In the genomic region with DNA sequence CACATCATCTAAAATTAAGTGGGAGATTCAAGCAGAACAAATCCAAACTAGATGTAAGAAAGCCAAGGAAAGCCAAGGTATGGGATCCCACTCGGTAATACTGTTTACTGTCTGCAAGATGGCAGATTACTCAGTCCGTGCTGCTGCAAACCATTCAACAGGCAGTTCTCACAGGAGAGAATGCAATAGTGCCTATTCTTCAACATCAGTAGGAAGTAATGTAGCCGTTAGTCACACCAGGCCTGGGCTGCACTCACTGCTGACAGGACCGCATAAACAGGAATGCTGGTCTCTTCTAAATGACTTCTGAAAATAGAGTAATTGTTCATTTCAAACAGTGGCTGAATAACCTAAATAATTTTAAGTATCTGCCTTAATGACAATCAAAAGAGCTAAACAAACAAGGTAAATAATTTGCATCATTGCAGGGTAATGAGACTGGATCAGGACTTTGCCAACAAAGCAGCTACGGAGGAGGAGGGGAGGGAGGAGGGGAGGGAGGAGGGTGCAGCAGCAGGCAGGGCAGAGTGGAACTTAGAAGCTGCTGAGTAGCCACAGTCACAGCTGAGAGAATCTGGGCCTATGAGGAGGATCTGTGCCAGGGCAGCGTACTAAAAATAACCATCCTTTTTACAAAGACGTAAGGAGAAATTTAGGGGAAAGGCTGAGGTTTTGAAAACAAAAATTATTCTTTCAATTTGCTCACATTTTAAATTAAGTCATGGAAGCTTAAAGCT, we compare ENCODE assay signal across 8 mouse cellular contexts. TPM values are rescaled to one million over a fixed set of nuclear protein-coding genes. Genes with fewer than 3 reads are reported as not detected.
DNase-seq lines count a peak whose midpoint lies in the region; ATAC-seq and TF ChIP-seq lines count a peak whose summit lies in the region.

No protein-coding gene starts in this region.

- no peak for TF ChIP-seq CTCF in hindbrain, postnatal 0 days (IDR thresholded peaks at IDR 0.05; ENCODE audit: low read depth)

- H3K36me3 ChIP-seq in midbrain, embryonic 11.5 days (ENCODE audit: control insufficient read depth, insufficient read depth, low read length) = no peaks in the 10 kb centered on the region; the same call in 1 of the 2 replicates
- H3K36me3 ChIP-seq in midbrain, embryonic 14.5 days (ENCODE audit: control insufficient read depth, insufficient read depth, low read length) = peaks cover under 1% of the 10 kb centered on the region
- peaks cover 1% of the 10 kb centered on the region for H3K36me3 ChIP-seq in hindbrain, postnatal 0 days (ENCODE audit: insufficient read depth, low read length)

- no peaks in the 10 kb centered on the region for H3K4me1 ChIP-seq in midbrain, embryonic 11.5 days (ENCODE audit: control insufficient read depth, insufficient read depth, low read length)
- H3K4me1 ChIP-seq in midbrain, embryonic 14.5 days (ENCODE audit: control insufficient read depth, insufficient read depth, low read length) = no peaks in the 10 kb centered on the region; the same call in 1 of the 2 replicates
- H3K4me1 ChIP-seq in hindbrain, postnatal 0 days (ENCODE audit: insufficient read depth, low read length) = peaks cover 9% of the 10 kb centered on the region

- peak; percentile 26 for DNase-seq in adrenal gland, adult 2 months
- no peak for DNase-seq in adrenal gland, adult 18-20 months (ENCODE audit: low spot score in 2 of 2)
- peak; percentile 86 for DNase-seq in midbrain, embryonic 11.5 days (ENCODE audit: low spot score, missing footprints)
- DNase-seq in midbrain, embryonic 14.5 days = no peak
- DNase-seq in hindbrain, postnatal 0 days (ENCODE audit: low spot score) = peak; percentile 44
- DNase-seq in lung, postnatal 14 days = peak; percentile 36

- H3K27me3 ChIP-seq in midbrain, embryonic 11.5 days (ENCODE audit: control insufficient read depth, insufficient read depth, low read length) = no peaks in the 10 kb centered on the region
- no peaks in the 10 kb centered on the region for H3K27me3 ChIP-seq in midbrain, embryonic 14.5 days (ENCODE audit: control insufficient read depth, insufficient read depth, low read length)
- H3K27me3 ChIP-seq in hindbrain, postnatal 0 days (ENCODE audit: insufficient read depth, low read length) = no peaks in the 10 kb centered on the region

- no peak overlapping the region for H3K27ac ChIP-seq in midbrain, embryonic 11.5 days (ENCODE audit: low read depth, low read length)
- H3K27ac ChIP-seq in midbrain, embryonic 14.5 days (replicated peaks; ENCODE audit: low read depth, low read length) = no peak overlapping the region
- H3K27ac ChIP-seq in hindbrain, postnatal 0 days = peak overlapping the region; percentile 60; the same call in 1 of the 2 replicates

- no peak overlapping the region for H3K4me2 ChIP-seq in midbrain, embryonic 11.5 days
- H3K4me2 ChIP-seq in midbrain, embryonic 14.5 days (ENCODE audit: low read length) = no peak overlapping the region
- 0 out of 2 replicates have a peak overlapping the region, but pooled peaks have one; percentile 0 for H3K4me2 ChIP-seq in hindbrain, postnatal 0 days (ENCODE audit: low read depth, low read length)

- ATAC-seq in midbrain, embryonic 11.5 days (ENCODE audit: low FRiP score) = no peak
- no peak for ATAC-seq in midbrain, embryonic 14.5 days (ENCODE audit: low FRiP score, low TSS enrichment)
- ATAC-seq in hindbrain, postnatal 0 days = no peak
- no peak for ATAC-seq in activated CD4-positive, CD25-positive, alpha-beta regulatory T cell, adult 4 months
- ATAC-seq in granulocyte monocyte progenitor cell, adult 5-6 weeks (replicated peaks; ENCODE audit: poor library complexity, severe bottlenecking) = no peak

- 72% methylated on average over 7 of the region's 7 CpGs for WGBS in midbrain, embryonic 11.5 days
- WGBS in midbrain, embryonic 14.5 days = 47% methylated on average over 7 of the region's 7 CpGs
- 18% methylated on average over 7 of the region's 7 CpGs for WGBS in hindbrain, postnatal 0 days

- no peaks in the 10 kb centered on the region for H3K9me3 ChIP-seq in midbrain, embryonic 11.5 days (ENCODE audit: control insufficient read depth, low read length)
- H3K9me3 ChIP-seq in midbrain, embryonic 14.5 days (ENCODE audit: control insufficient read depth, low read length) = no peaks in the 10 kb centered on the region
- no peaks in the 10 kb centered on the region for H3K9me3 ChIP-seq in hindbrain, postnatal 0 days (ENCODE audit: low read length)

- H3K9ac ChIP-seq in midbrain, embryonic 11.5 days (ENCODE audit: low read length) = no peak overlapping the region
- H3K9ac ChIP-seq in midbrain, embryonic 14.5 days (replicated peaks; ENCODE audit: low read length) = no peak overlapping the region
- H3K9ac ChIP-seq in hindbrain, postnatal 0 days (replicated peaks; ENCODE audit: low read length) = no peak overlapping the region

- no peak overlapping the region for H3K4me3 ChIP-seq in midbrain, embryonic 11.5 days (ENCODE audit: low read depth, low read length)
- no peak overlapping the region for H3K4me3 ChIP-seq in midbrain, embryonic 14.5 days (replicated peaks; ENCODE audit: low read depth, low read length)
- H3K4me3 ChIP-seq in hindbrain, postnatal 0 days (ENCODE audit: low read length) = no peak overlapping the region

RNA-seq across cellular contexts. Expression of a gene that starts 13.4 kb away (rescaled TPM):
- total RNA-seq in adrenal gland, adult 2 months (2021) = 100 to 1,000 TPM in 1 of 2 experiments, 10 to 100 TPM in 1; 80.4 to 133 TPM
- 158 and 160 TPM in 2 replicates for polyA plus RNA-seq in adrenal gland, adult 2 months (2012; rRNA removed)
- total RNA-seq in adrenal gland, adult 18-20 months (2021) = 100 to 1,000 TPM; 112 to 141 TPM
- polyA plus RNA-seq in midbrain, embryonic 11.5 days (2014; fragmentation: Nextera tagmentation; extraction: Ambion mirVana) = 560 and 573 TPM in 2 replicates
- polyA plus RNA-seq in midbrain, embryonic 14.5 days (2014; fragmentation: Nextera tagmentation; extraction: Ambion mirVana) = 555 and 629 TPM in 2 replicates
- 524 and 552 TPM in 2 replicates for total RNA-seq in hindbrain, postnatal 0 days (2014; rRNA removed)
- 725 and 737 TPM in 2 replicates for polyA plus RNA-seq in hindbrain, postnatal 0 days (2015; fragmentation: Nextera tagmentation; extraction: Ambion mirVana)
- polyA plus RNA-seq in activated CD4-positive, CD25-positive, alpha-beta regulatory T cell, adult 4 months (2017; shearing (Covaris generic)) = 10 to 100 TPM; 31.0 to 31.4 TPM
- 58.3 and 66.0 TPM in 2 replicates for total RNA-seq in granulocyte monocyte progenitor cell, adult 5-6 weeks (2014; fragmentation: Nextera tagmentation)
- total RNA-seq in granulocyte monocyte progenitor cell, adult 5-6 weeks (2017) = 28.0 and 50.9 TPM in 2 replicates

Comparison
In these comparisons a context has a peak if more than half of its experiments do, and no peak if none do; other contexts are left out.
1. DNase-seq: peak in adrenal gland, adult 2 months (single experiment), midbrain, embryonic 11.5 days (single experiment), hindbrain, postnatal 0 days (single experiment) and lung, postnatal 14 days (single experiment); none in adrenal gland, adult 18-20 months (0 of 2) and midbrain, embryonic 14.5 days (single experiment).